Mouse (Mus musculus): ENCODE results near the gene Sec22b.

DNA sequence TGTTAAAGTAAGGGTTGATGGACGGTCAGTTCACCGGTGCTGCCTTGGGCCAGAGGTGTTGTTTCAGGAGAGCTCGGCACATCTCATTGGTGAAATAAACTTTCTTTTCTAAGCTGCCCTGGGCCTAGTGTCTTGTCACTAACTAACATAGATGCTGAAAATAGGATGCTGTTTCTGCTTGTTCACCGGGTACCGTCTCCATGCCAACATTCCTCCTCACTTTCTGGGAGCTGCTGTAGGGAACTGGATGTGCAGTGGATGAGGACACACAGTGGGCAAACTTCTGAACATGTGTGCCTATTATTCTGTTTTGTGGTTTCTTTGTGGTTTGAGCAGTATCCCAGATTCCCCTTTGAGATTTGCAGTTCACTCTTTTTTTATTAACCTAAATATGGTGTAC lies 19.4 kb upstream of the Sec22b start:
- TF ChIP-seq GATA1 (IDR thresholded peaks at IDR 0.05; ENCODE audit: borderline replicate concordance, low read length) (no peak), FLI1 (IDR thresholded peaks at IDR 0.05; ENCODE audit: low read length) (no peak)
